Mouse (Mus musculus) megakaryocyte, embryonic 14.5 days (primary cell): ENCODE measurements around the gene Nell1.

ENCODE experiments used
- FLI1 ChIP-seq: IDR thresholded peaks from 2 replicates; pipeline ENCODE4 v1.6.1; 2012; ENCODE audit warnings: low read length, inconsistent platforms, mixed read lengths
- GATA1 ChIP-seq: IDR thresholded peaks from 3 replicates; pipeline ENCODE4 v1.6.1; 2012; ENCODE audit warnings: mixed read lengths, low read length, inconsistent platforms, borderline replicate concordance

GRCm38 (mm10) chr7:50205268-50205667, 230.6 kb downstream of the Nell1 start:
- TF ChIP-seq GATA1 (no peak), FLI1 (no peak)
